Mouse (Mus musculus): Measurements from ENCODE around the gene Amh. TPM values are rescaled to one million over a fixed set of nuclear protein-coding genes. Genes with fewer than 3 reads are reported as not detected.
A peak's percentile ranks its signal among the peaks of the same experiment; 100 is the strongest.

Amh gene
- polyA plus RNA-seq, 2 experiments, result 0.08 to 0.31 TPM

DNA sequence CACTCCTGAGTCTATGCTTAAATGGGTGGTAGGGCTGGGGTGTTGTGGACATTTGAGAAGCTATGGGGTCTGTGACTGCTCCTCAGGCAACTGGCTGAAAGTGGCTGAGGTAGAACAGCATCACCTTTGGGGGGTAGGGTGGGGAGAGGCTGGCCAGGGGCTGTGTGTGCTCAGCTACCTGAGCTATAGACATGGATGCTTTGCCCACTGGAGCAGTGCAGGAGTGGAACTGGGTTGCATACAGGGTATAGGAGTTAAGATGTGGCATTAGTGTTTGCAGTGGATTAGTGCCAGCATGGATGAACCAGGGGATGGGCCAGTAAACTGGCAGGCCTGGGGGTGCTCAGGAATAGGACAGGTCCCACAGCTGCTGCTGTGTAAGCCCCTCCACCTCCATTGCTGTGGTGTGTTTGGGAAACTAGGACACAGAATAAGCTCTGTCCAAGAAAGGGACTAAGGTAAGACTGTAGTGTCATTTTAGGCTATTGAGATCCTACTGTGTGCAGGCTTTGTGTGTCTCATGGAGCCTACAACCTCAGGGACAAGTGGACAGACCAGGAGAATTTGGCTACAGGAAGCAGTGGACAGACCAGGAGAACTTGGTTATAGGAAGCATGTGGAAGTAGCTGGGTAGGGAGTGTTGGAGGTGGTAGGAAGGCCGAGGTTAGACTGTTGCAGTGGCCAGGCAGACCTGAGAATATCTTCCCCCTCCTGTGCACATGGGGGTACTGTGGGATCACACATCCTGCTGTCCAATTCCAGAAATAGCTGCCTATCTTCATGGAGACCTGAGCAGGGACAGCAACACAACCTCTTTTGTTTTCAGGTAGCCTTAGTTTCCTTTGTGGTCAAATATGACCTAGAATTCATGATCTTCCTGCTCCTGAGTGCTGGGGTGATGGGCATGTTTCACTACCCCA is 24.6 kb downstream of the Amh start:
- no peak for ATAC-seq (ENCODE audit: insufficient read depth)
- Histone ChIP-seq H3K27me3 (ENCODE audit: control insufficient read depth, insufficient read depth, low read length) (peaks cover 13% of the 10 kb centered on the region), H3K4me3 (ENCODE audit: insufficient read depth in 1 of 2, low read depth in 2 of 2, low read length in 2 of 2) (no peak overlapping the region), H3K4me1 (replicated peaks; ENCODE audit: control insufficient read depth in 2 of 2, insufficient read depth in 2 of 2, low read length in 1 of 2) (peaks cover 32 to 37% of the 10 kb centered on the region in 2 experiments), H3K9me3 (ENCODE audit: control insufficient read depth, low read length) (no peaks in the 10 kb centered on the region), H3K4me2 (ENCODE audit: low read depth) (peak overlapping the region; percentile 8; the same call in 1 of the 2 replicates), H3K9ac (replicated peaks) (peak overlapping the region; percentile 9), H3K36me3 (replicated peaks; ENCODE audit: control insufficient read depth, insufficient read depth, low read depth) (peaks cover 30% of the 10 kb centered on the region), H3K27ac (no peak overlapping the region; the same call in 1 of the 2 replicates)
- TF ChIP-seq CTCF (IDR thresholded peaks at IDR 0.05; ENCODE audit: low read depth), result peak; percentile 13; the same call in 1 of the 2 replicates
- no peak for TF ChIP-seq EP300 (IDR thresholded peaks at IDR 0.05; ENCODE audit: low read depth)
- 20% methylated on average over 1 of the region's 1 CpGs for WGBS (ENCODE audit: insufficient replicate concordance)
- no peak for DNase-seq (ENCODE audit: low read depth in 3 of 3, low spot score in 3 of 3)

DNA sequence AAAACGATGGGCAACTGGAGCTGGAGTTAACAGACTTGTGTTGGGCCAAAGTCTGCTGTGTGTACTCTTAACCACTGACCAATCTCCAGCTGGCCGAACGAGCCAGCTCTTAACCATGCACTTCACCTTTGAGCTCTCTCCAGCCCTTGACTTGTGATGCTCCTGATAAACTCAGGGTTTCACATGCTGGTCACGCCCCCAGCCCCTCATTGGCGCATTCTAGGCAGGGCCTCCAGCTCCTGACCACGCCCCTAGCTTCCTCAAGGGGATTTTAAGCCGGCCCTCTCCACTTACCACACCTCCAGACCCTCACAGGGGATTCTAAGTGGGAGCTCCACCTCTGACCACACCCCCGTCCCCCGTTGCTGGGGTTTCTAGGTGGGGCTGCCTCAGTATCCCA is 26.1 kb downstream of the Amh start:
- 2% methylated on average over 9 of the region's 9 CpGs for WGBS (ENCODE audit: insufficient replicate concordance)

DNA sequence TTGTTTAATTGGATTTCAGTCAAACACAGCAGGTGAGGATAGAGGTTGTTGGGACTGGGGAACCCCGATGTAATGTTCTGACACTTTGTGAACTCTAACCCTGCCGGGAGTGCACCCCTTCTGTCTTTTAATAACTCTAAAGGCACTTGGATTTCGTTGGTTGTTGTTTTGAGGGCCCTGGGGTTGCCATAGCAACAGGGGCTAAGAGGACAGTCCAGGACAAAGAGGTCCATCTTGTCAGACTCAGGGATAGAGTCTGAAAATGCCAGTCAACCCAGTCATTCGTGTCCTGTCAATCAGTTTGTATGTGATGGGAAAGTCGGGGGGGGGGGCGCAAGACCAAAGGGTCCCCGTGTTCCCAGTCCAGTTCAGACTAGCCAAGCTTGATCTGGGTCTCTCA is 27.8 kb downstream of the Amh start:
- Histone ChIP-seq H3K4me1 (replicated peaks; ENCODE audit: control insufficient read depth in 2 of 2, insufficient read depth in 2 of 2, low read length in 1 of 2) (peaks cover 16 to 23% of the 10 kb centered on the region in 2 experiments), H3K27me3 (ENCODE audit: control insufficient read depth, insufficient read depth, low read length) (peaks cover 37% of the 10 kb centered on the region), H3K4me3 (ENCODE audit: insufficient read depth in 1 of 2, low read depth in 2 of 2, low read length in 2 of 2) (no peak overlapping the region), H3K9ac (replicated peaks) (no peak overlapping the region), H3K9me3 (ENCODE audit: control insufficient read depth, low read length) (no peaks in the 10 kb centered on the region), H3K27ac (no peak overlapping the region), H3K36me3 (replicated peaks; ENCODE audit: control insufficient read depth, insufficient read depth, low read depth) (peaks cover 26% of the 10 kb centered on the region), H3K4me2 (ENCODE audit: low read depth) (no peak overlapping the region)
- no peak for ATAC-seq (ENCODE audit: insufficient read depth)
- no peak for DNase-seq (ENCODE audit: low read depth in 3 of 3, low spot score in 3 of 3)
- TF ChIP-seq CTCF (IDR thresholded peaks at IDR 0.05; ENCODE audit: low read depth), result no peak
- TF ChIP-seq EP300 (IDR thresholded peaks at IDR 0.05; ENCODE audit: low read depth), result no peak
- WGBS (ENCODE audit: insufficient replicate concordance), result 60% methylated on average over 7 of the region's 7 CpGs

More for the DNA sequence above, 26.1 kb downstream of the Amh start:
- Histone ChIP-seq H3K27me3 (ENCODE audit: control insufficient read depth, insufficient read depth, low read length) (peaks cover 28% of the 10 kb centered on the region), H3K9me3 (ENCODE audit: control insufficient read depth, low read length) (no peaks in the 10 kb centered on the region), H3K9ac (replicated peaks) (no peak overlapping the region), H3K4me3 (ENCODE audit: insufficient read depth in 1 of 2, low read depth in 2 of 2, low read length in 2 of 2) (no peak overlapping the region), H3K4me1 (replicated peaks; ENCODE audit: control insufficient read depth in 2 of 2, insufficient read depth in 2 of 2, low read length in 1 of 2) (peaks cover 21 to 27% of the 10 kb centered on the region in 2 experiments), H3K36me3 (replicated peaks; ENCODE audit: control insufficient read depth, insufficient read depth, low read depth) (peaks cover 30% of the 10 kb centered on the region), H3K4me2 (ENCODE audit: low read depth) (peak overlapping the region; percentile 25), H3K27ac (no peak overlapping the region)
- ATAC-seq (ENCODE audit: insufficient read depth) (no peak), DNase-seq (ENCODE audit: low read depth in 3 of 3, low spot score in 3 of 3) (peak; percentile 63 to 70 (median 66))
- TF ChIP-seq EP300 (IDR thresholded peaks at IDR 0.05; ENCODE audit: low read depth), result no peak
- TF ChIP-seq CTCF (IDR thresholded peaks at IDR 0.05; ENCODE audit: low read depth), result no peak

DNA sequence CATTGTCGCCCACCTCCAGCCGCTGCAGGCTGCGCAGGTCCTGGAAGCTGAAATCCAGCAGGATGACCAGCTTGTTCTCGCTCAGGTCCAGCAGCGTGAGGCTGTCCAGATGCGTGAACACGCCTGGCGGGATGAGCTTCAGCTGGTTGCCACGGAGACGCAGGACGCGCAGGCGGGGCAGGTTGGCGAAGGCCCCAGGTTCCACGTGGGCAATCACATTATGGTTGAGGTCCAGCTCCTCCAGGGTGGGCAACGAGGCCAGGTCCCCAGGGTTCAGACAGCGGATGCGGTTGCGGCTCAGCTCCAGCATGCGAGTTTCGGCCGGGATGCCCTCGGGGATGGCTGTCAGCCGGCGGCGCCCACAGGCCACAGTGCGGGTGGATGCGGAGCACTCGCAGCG is 30.6 kb downstream of the Amh start:
- no peaks in the 10 kb centered on the region for H3K9me3 ChIP-seq (ENCODE audit: control insufficient read depth, low read length)
- no peak overlapping the region for H3K9ac ChIP-seq (replicated peaks)
- TF ChIP-seq EP300 (IDR thresholded peaks at IDR 0.05; ENCODE audit: low read depth) (no peak), CTCF (IDR thresholded peaks at IDR 0.05; ENCODE audit: low read depth) (no peak)
- peaks cover 2 to 5% of the 10 kb centered on the region in 2 experiments for H3K4me1 ChIP-seq (replicated peaks; ENCODE audit: control insufficient read depth in 2 of 2, insufficient read depth in 2 of 2, low read length in 1 of 2)
- ATAC-seq (ENCODE audit: insufficient read depth) (no peak), DNase-seq (ENCODE audit: low read depth in 3 of 3, low spot score in 3 of 3) (no peak)
- peaks cover 39% of the 10 kb centered on the region for H3K27me3 ChIP-seq (ENCODE audit: control insufficient read depth, insufficient read depth, low read length)
- 47% methylated on average over 30 of the region's 30 CpGs for WGBS (ENCODE audit: insufficient replicate concordance)
- no peak overlapping the region for H3K4me2 ChIP-seq (ENCODE audit: low read depth)
- H3K36me3 ChIP-seq (replicated peaks; ENCODE audit: control insufficient read depth, insufficient read depth, low read depth), result peaks cover under 1% of the 10 kb centered on the region; the same call in 1 of the 2 replicates
- H3K4me3 ChIP-seq (ENCODE audit: insufficient read depth in 1 of 2, low read depth in 2 of 2, low read length in 2 of 2), result no peak overlapping the region
- no peak overlapping the region for H3K27ac ChIP-seq

DNA sequence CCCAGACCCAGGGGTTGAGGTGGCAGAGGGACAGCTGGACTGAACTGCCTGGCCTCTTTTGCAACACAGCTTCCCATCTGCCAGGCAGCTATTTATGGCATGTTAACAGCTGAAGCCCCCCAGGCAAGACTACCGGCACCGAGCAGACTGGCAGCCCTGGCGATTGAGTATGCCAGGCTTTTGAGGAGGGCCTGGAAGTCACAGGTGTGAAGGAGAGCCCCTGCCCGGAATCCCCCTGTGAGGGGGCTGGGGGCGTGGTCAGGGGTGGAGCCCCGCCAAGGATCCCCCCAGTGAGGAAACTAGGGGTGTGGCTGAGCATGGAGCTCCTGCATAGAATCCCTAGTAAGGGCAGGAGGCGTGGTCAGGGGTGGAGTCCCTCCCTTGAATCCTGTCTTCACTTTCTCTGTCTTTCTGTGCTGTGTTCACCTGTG is 31.9 kb downstream of the Amh start:
- no peak overlapping the region for H3K9ac ChIP-seq (replicated peaks)
- TF ChIP-seq CTCF (IDR thresholded peaks at IDR 0.05; ENCODE audit: low read depth) (no peak), EP300 (IDR thresholded peaks at IDR 0.05; ENCODE audit: low read depth) (no peak)
- ATAC-seq (ENCODE audit: insufficient read depth), result no peak
- no peaks in the 10 kb centered on the region for H3K4me1 ChIP-seq (replicated peaks; ENCODE audit: control insufficient read depth in 2 of 2, insufficient read depth in 2 of 2, low read length in 1 of 2)
- no peak for DNase-seq (ENCODE audit: low read depth in 3 of 3, low spot score in 3 of 3)
- H3K27me3 ChIP-seq (ENCODE audit: control insufficient read depth, insufficient read depth, low read length), result peaks cover 45% of the 10 kb centered on the region
- WGBS (ENCODE audit: insufficient replicate concordance), result 39% methylated on average over 7 of the region's 7 CpGs
- no peak overlapping the region for H3K4me3 ChIP-seq (ENCODE audit: insufficient read depth in 1 of 2, low read depth in 2 of 2, low read length in 2 of 2)
- no peak overlapping the region for H3K27ac ChIP-seq
- H3K4me2 ChIP-seq (ENCODE audit: low read depth), result no peak overlapping the region
- no peaks in the 10 kb centered on the region for H3K9me3 ChIP-seq (ENCODE audit: control insufficient read depth, low read length)
- H3K36me3 ChIP-seq (replicated peaks; ENCODE audit: control insufficient read depth, insufficient read depth, low read depth), result no peaks in the 10 kb centered on the region
